Mouse (Mus musculus) common myeloid progenitor, adult 5-6 weeks (primary cell): ENCODE data around the gene Rabgap1l. TPM values are rescaled to one million over a fixed set of nuclear protein-coding genes. Genes with fewer than 3 reads are reported as not detected.
"Not testable (repeated sequence)": the region's sequence is repeated elsewhere in the genome, so short reads cannot be mapped to it uniquely, and the experiment has no call there.

Source experiments
- ATAC-seq: replicated peaks from 2 replicates; pipeline ENCODE4 v1.8.0; 2016; ENCODE audit warnings: low read depth, mild to moderate bottlenecking, moderate TSS enrichment, inconsistent platforms; ENCODE audit not compliant: poor library complexity, severe bottlenecking
- total RNA-seq: library from RNA; stranded (forward); fragments of 200-1000, 187-1606 nt; gene quantifications from 2 replicates; pipeline ENCODE4 v1.2.3, GENCODE M21; 2017

Gene Rabgap1l
- total RNA-seq, 1 experiment from 2014 or later, result 304 TPM

DNA sequence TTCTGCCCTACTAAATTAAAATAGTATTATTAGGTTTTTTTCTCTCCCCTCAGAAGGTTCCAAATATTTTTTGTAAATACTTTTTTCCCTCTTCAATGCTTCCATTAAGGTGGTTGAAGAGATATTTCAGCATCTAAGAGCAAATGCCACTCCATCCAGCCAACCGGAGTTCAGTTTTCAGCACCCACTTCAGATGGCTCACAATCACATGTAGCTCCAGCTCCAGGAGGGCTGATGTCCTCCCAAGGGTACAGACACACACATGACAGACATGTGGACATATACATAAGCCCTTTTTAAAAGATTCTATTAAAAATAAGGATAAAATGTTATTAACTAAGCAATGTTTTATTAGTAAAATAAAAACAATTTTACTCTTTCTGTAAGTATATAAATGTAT lies 79.6 kb downstream of the Rabgap1l start:
- ATAC-seq, result no peak

DNA sequence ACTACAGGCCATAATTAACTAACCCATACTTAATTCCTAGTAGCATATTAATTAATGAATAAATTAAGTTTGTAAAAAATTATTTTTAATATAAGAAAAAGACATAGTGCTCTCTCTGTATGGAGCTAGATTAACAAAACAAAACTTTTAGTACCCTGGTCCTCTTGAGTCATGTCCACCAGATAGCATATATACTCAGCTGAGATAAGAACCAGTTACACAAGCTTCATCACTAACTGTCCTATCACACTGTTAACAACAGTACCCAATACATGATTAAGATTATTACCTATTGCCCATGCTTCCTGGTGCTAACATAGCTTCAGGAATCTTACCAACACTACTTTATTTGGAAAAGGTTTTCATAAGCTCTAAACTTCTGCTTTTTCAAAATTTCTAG lies 82.5 kb downstream of the Rabgap1l start:
- ATAC-seq, result no peak

GRCm38 (mm10) chr1:160704596-160704995 lies 88.4 kb downstream of the Rabgap1l start:
- ATAC-seq, result no peak

DNA sequence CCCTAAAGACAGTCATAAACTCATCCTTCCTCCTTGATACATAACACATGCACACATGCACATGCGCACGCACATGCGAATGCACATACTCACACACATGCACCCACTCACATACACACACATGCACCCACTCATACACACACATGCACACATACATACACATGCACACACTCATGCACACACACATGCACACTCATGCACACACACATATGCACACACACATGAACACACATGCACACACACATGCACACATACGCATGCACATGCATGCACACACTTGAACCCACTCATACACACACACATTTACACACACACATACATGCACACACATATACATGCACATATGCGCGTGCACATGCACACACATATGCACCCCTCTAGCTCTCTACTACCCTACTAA lies 89.2 kb downstream of the Rabgap1l start:
- no peak for ATAC-seq

GRCm38 (mm10) chr1:160693094-160693447 lies 99.9 kb downstream of the Rabgap1l start:
- peak; percentile 62; the same call in 1 of the 2 replicates for ATAC-seq

GRCm38 (mm10) chr1:160692224-160693093 lies 100.6 kb downstream of the Rabgap1l start:
- no peak for ATAC-seq

- no peak for ATAC-seq
Observed at GRCm38 (mm10) chr1:160691196-160691590, 101.8 kb downstream of the Rabgap1l start.

GRCm38 (mm10) chr1:160690516-160691195 lies 102.4 kb downstream of the Rabgap1l start:
- ATAC-seq, result no peak

- no peak for ATAC-seq
Observed at GRCm38 (mm10) chr1:160689511-160689910, 103.5 kb downstream of the Rabgap1l start.

- ATAC-seq, result no peak
Observed at GRCm38 (mm10) chr1:160684251-160684650, 108.8 kb downstream of the Rabgap1l start.

DNA sequence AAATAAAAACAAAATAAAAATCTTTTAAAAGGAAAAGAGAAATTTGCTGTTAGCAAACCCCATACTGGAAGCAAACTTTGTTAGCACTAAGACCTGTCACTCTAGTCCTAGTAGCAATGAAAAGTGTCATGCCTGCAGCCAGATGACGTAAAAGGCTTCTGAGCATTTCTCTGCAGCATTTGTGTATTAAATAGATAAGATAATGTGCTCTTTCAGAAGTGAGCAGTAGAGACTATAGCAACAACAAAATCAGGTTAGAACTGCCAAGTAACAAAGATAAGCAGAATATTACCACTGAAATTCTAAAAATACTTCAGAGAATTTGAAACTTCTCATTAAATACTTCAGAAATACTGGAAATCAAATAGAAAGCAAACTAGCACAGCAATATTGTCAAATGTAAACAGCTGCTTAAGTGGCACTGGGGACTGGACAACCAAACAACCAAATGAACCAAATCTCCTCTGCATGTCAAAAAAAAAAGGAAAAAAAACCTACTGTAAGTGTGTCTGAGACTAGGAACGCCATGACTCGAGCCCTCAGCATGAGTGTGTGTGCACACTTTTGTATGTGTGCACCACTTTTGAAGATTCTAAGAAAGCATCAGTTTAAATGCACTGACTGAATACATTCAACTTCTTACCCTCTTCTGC lies 111.5 kb downstream of the Rabgap1l start:
- ATAC-seq, result peak; percentile 60; the same call in 1 of the 2 replicates

DNA sequence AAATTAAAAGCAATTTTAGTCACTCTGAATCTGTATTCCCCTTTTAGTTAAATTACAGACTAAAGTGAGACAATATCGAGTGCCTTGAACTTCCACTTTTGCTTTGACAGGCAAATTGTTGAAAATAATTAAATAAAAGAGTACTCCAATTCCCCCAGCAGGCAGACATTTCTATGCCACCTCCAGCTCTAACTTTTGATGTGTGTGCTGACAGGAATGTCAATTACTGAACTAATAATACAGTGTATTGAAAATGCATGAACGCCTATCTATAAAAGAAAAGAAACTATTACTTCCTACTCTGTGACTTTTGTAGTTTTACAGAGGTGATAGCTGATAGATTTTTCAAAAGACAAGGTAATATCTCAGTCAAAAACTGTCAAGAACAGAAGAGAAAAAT lies 118.2 kb downstream of the Rabgap1l start:
- no peak for ATAC-seq

- no peak for ATAC-seq
Observed at GRCm38 (mm10) chr1:160672088-160672814, 120.8 kb downstream of the Rabgap1l start.

DNA sequence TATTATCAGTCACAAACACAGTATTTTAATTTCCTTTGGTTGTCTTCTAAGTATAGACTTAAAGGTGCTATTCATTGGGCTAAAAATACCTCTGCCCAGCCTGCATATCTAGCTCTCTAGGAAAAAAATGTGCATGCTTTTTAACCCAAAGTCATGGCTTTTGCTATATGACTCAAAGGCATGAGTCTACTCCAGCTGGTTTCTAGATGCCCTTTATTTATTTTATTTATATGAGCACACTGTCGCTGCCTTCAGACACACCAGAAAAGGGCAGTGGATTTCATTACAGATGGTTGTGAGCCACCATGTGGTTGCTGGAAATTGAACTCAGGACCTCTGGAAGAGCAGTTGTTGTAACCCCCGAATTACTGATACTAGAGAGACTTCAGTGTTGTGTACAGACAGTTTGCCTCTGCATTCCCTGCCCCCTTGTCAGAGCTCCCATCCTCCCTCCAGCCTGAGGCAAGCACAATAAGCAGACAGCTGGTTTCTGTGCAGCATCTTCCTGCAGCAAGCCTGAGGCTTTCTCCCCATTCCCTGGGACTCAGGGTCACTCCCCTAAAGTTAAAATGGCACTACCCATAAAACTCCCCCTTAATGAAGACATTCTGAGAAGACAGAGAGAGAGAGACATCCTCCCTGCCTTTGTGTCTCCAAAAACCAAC lies 137.1 kb downstream of the Rabgap1l start:
- ATAC-seq, result no peak

DNA sequence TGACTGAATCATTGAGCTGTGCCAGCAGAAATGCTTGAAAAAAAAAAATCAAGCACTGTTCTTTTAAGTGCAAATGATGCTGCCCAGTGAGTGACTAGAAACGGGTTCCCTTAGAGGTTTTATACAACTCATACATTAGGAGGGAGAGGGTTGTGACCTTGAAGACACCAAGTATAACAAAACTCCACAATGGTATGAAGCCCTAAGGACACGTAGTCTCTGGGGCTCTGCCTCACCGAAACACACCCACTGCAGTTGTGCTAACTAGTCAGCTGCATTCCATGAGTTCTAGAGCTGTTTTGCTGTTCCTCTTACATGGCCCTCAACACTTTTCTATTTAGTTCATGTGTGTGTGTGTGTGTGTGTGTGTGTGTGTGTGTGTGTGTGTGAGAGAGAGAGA lies 141.3 kb downstream of the Rabgap1l start:
- ATAC-seq, result no peak

GRCm38 (mm10) chr1:160645416-160645815 lies 147.6 kb downstream of the Rabgap1l start:
- no peak for ATAC-seq

DNA sequence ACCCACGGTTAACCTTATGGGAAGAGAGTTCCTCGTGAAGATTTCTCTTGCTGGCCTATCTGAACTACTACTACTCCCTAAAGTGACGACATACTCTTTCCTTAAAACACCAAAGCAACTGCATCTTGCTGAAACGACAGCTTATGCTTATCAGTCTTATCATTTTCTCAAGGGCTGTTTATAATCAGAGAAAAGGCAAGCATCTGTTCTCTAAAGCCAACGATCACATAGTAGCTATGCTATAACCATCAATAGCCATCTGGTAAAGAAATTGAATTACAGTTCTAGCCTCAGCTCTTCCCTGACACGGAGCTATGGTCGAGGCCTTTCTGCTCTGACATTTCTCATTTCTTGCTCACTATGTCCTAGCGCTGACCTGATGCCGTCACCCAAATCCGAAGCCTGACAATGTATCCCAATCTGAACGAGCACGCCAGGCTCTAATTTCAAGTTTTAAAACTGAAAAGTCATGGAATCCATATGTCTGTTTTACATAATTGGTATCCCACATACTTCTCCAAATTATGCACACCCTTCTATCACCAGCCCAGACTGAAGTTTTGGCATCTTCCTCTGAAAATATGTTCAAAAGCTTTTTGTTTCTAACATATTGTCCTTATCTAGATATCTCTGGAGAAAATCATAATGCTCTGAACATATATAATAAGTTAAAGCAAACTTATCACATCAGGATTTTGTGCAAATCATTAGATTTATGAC lies 164.6 kb downstream of the Rabgap1l start:
- no peak for ATAC-seq

DNA sequence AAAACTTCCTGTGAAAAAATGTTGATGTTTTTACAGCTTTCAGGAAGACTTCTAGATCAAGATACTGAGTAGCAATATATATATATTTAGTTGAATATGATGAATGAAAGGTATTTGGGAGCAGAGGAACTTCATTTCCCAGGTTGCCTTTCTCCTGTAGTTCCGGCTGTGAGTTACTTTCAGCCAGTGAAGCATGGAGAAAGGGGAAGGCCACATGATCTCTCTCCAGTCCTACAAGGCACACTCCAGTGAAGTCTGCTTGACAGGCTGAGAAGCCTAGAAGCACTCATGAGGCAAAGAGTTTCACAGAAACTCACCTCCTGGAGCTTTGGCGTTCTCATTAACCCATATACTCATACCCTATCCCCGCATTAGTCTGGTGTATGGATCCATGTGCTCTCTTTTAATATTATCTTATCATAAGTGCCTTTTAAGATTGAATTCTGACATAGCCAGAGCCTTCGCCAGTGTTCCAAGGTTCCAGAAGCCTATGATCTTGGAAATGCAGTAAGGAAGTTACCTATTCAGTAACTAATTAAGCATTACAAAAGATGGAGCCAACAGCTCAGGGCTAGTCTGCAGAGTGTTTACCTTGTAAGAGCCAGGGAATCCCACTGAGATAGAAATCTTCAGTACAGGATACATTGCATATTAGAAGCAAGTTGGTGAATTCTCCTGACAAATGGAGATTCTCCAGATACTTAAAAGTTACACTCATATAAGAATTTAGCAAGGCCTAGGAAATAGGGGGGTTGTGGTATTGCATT lies 168.5 kb downstream of the Rabgap1l start:
- ATAC-seq, result not testable (repeated sequence)
